Mouse (Mus musculus): ENCODE data around the gene Cpeb2.

Gene Cpeb2

DNA sequence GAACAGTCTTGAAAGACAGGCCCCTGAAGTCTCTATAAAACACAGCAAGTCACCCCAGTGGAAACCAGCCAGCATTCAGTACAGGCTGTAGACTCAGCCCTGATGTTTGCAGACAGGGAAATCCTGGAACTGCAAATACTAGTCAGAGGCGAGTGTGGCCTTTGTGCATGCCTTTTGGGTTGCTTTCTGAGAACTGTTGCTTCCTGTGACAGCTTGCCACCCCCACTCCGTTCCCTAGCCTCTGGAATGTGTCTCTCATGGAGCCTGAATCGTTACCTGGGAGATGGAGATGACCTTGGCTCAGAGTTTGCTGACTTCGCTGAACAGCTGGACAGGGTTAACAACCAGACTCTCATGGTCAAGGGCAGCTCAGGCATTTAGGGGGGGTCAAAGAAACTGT, 77.0 kb downstream of the Cpeb2 start:
- in situ Hi-C loops (cut with MboI; ENCODE audit: low sequenced_read_pairs), result no loop called here

DNA sequence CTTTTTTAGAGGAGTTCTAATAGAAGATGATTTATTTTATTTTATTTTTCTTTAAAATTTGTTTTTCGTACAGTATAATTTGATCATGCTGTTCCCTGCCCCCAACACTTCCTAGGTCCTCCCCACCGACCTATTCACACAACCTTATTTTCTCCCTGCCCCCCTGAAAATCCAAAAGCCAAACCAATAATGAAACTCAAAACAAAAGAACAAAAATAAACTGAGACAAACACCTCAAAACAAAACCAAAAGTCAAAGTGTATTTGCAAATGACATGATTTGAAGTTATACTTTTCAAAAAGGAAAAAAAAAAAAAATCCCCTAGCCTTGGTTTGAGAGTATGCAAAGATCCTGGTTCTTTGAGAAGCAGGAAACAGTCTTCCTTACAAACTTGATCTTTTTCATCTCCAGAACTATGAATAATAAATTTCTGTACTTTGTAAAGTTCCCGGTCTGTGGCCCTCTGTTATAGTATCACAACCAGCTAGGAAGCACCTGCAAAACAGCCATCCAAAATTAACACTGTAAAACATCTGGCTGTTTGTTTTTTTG, 91.4 kb downstream of the Cpeb2 start:
- in situ Hi-C loops (cut with MboI; ENCODE audit: low sequenced_read_pairs), result no loop called here

DNA sequence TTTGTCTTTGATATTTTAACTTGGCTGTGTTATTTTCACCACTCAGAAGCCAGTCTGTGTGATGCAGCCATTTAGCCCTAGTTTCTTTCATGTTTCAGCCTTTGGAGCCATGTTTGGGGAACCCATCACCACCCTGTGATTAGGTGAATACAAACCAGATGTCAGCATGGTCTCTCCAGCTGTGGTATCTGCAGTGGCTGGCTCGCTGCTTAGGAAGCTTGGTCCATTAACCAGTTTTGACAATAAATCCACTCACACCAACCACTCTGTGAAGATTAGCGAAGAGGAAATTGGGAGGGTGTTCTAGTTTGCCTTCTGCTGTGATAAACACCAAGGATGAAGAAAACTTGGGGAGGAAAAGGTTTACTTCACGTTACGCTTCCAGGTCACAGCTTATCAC, 92.6 kb downstream of the Cpeb2 start:
- in situ Hi-C loops (cut with MboI; ENCODE audit: low sequenced_read_pairs), result no loop called here

DNA sequence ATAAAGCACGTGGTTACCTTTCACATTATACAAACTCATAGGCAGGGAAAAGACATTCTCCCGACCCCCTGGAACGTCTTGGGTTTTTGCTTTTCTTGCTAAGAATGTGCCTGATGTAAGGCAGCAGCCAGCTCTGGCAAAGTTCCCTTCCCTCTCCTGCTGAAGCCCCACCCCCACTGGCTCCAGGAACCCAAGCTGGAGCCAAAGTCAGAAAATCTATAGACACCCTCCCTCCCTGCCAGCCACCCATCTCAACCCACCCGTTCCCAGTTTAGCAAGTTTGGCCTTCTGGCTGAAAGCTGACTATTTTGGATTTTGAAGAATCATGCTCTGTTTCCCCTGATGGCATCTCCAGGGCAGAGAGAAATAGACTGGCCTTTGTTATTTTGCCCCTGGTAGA, 95.6 kb downstream of the Cpeb2 start:
- in situ Hi-C loops (cut with MboI; ENCODE audit: low sequenced_read_pairs), result no loop called here

DNA sequence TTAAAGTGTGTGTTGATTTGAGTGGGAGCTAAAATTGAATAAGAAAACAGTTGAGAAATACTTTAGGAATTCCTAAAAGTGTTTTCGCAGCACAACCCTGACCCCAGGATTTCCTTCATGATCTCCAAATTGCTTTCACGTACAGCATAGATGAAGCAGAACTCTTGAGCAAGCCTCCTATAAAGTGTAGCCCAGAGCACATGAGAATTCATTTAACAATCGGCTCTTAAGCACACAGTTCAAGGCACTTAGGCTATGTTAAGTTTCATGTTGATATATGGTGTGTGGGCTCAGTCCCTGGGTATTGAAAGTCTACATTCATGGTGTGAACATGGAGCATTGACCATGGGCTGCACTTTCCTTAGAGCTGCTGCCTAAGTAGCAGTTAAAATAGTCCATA, 97.3 kb downstream of the Cpeb2 start:
- in situ Hi-C loops (cut with MboI; ENCODE audit: low sequenced_read_pairs), result no loop called here

DNA sequence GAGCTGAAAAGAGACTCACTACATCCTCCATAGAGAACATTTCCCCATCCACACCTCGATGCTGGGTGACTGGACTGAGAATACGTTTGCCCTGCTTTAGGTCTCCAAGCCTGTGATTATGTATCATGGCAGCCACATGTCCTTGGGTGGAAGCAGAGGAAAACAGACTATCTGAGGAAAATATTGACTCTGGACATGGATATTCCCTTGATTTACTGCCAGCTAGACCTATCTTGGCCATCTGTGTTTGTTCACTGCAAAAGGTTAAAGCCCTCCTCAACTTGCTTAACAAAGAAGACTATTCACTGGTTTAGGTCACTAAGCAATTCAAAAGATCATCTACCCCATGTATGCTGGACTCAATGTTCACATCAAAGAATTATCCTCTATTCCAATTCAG, 101.5 kb downstream of the Cpeb2 start:
- in situ Hi-C loops (cut with MboI; ENCODE audit: low sequenced_read_pairs), result no loop called here

DNA sequence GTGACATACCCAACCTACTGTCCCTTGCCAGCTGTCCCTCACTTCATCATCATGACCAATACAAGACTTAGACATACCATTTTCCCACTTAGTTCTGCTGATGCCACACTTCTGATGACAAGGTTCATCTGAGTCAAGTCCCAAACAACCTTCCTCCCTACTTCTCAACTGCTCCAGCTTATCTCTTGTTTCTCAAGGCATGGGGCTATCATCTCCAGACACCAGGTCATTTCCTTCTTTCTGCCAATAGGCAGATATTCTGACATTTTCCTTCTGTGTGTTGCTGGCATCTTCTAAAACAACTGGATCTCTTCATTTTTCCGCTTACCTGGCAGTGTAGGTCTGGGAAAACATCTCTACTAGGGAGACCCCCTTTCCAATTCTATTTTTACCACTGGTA, 104.2 kb downstream of the Cpeb2 start:
- in situ Hi-C loops (cut with MboI; ENCODE audit: low sequenced_read_pairs), result no loop called here

DNA sequence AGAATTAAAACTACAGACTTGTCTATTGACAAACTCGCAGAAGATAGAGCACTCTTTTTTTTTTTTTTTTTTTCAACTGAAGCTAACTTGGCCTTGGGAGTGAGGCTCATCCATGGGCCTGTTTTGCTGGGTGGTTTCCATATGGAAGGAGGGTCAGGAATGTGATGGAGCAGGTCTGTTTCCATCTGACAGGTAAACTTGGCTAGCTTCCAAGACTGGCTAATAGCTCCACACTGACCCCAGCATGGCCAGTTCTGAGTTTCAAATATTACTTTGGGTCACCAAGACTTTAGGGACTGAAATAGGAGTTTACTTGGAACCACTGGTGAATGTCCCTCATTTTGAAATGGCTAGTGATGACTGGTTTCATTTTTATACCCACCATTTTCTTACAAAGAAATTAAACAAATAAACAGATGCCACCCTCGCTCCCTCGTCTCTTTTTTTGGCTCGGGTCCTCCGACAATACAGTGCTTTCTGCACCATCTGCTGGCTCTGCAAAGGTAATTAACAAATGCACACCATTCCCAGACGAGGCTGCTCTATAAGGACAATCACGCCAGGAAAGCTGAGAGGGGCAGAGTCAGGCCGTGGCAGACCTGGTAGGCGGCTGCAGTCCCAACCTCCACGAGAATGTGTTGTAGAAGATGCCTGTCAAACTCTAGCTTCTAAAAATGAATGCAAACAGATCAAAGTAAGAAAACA, 106.0 kb downstream of the Cpeb2 start:
- in situ Hi-C loops (cut with MboI; ENCODE audit: low sequenced_read_pairs), result no loop called here

All from CH12F3 (cell line).